In genomic region chr8:111363489-111363888, GRCm38 (mm10) we compare ENCODE assay signal across 20 mouse cellular contexts. TPM values are rescaled to one million over a fixed set of nuclear protein-coding genes. Genes with fewer than 3 reads are reported as not detected.
DNase-seq lines count a peak whose midpoint lies in the region; ATAC-seq lines count a peak whose summit lies in the region.
"Had no signal": no experiment of that assay in that cellular context is flagged by ENCODE, and none has a peak within 500 bp of the region (broad histone marks: within the 10 kb centered on the region; RNA-seq: fewer than 3 reads in every experiment).

No protein-coding gene starts in this region.

- H3K4me1 ChIP-seq in hindbrain, embryonic 16.5 days (ENCODE audit: control insufficient read depth, insufficient read depth, low read depth, low read length), result no peaks in the 10 kb centered on the region
- H3K4me1 ChIP-seq: embryonic facial prominence, embryonic 13.5 days; forebrain, embryonic 12.5 days had no signal

- 81% methylated on average over 8 of the region's 8 CpGs for WGBS in hindbrain, embryonic 16.5 days

- H3K9ac ChIP-seq in hindbrain, embryonic 16.5 days (ENCODE audit: low read depth, low read length), result no peak overlapping the region
- H3K9ac ChIP-seq: embryonic facial prominence, embryonic 13.5 days; forebrain, embryonic 12.5 days; heart, embryonic 12.5 days; hindbrain, embryonic 14.5 days had no signal

- H3K9me3 ChIP-seq in hindbrain, embryonic 16.5 days (ENCODE audit: control insufficient read depth, low read length), result no peaks in the 10 kb centered on the region
- H3K9me3 ChIP-seq: embryonic facial prominence, embryonic 13.5 days; forebrain, embryonic 12.5 days; G1E; hindbrain, embryonic 10.5 days had no signal

- H3K4me2 ChIP-seq in hindbrain, embryonic 16.5 days (ENCODE audit: low read length), result no peak overlapping the region
- H3K4me2 ChIP-seq: embryonic facial prominence, embryonic 13.5 days; forebrain, embryonic 12.5 days; heart, embryonic 12.5 days; hindbrain, embryonic 14.5 days had no signal

- ATAC-seq in hindbrain, embryonic 16.5 days, result no peak
- ATAC-seq: forebrain, embryonic 16.5 days had no signal

- no peaks in the 10 kb centered on the region for H3K36me3 ChIP-seq in hindbrain, embryonic 16.5 days (ENCODE audit: control insufficient read depth, insufficient read depth, low read length)
- H3K36me3 ChIP-seq: embryonic facial prominence, embryonic 13.5 days; forebrain, embryonic 12.5 days; G1E; heart, embryonic 12.5 days; hindbrain, embryonic 10.5 days had no signal

- no peaks in the 10 kb centered on the region for H3K27me3 ChIP-seq in hindbrain, embryonic 16.5 days (replicated peaks; ENCODE audit: control insufficient read depth, insufficient read depth, low read length)

- H3K27ac ChIP-seq in hindbrain, embryonic 16.5 days (ENCODE audit: low read depth, low read length), result no peak overlapping the region
- H3K27ac ChIP-seq: embryonic facial prominence, embryonic 13.5 days; forebrain, embryonic 12.5 days; gastrocnemius, adult 2 months; hindbrain, embryonic 10.5 days; hindbrain, embryonic 14.5 days had no signal

- peak; percentile 13 to 51 for DNase-seq in left cerebral cortex, adult 18-20 months (ENCODE audit: low spot score in 2 of 2)
- no peak for DNase-seq in left cerebral cortex, adult 9 months (ENCODE audit: low spot score in 2 of 2)
- DNase-seq in lung, postnatal 36 days, result peak; percentile 20
- no peak for DNase-seq in lung, postnatal 14 days
- DNase-seq in brain, adult 2 months (ENCODE audit: low read depth, low spot score), result peak; percentile 64
- DNase-seq: adrenal gland, postnatal 10 days; cerebellum, adult 18-20 months; cerebellum, adult 9-11 months; cerebellum, postnatal 36 days; gastrocnemius, adult 2 months; gastrocnemius, postnatal 25 days had no signal

- no peak overlapping the region for H3K4me3 ChIP-seq in hindbrain, embryonic 16.5 days (ENCODE audit: low read length)
- H3K4me3 ChIP-seq: embryonic facial prominence, embryonic 13.5 days; forebrain, embryonic 12.5 days; gastrocnemius, adult 2 months; heart, embryonic 12.5 days; hindbrain, embryonic 10.5 days had no signal

RNA-seq across cellular contexts. Expression of gene Mlkl, which starts 25.5 kb away (rescaled TPM):
- total RNA-seq in left cerebral cortex, adult 18-20 months (2021), result under 1 TPM; 0.37 to 0.86 TPM
- polyA plus RNA-seq in hindbrain, embryonic 16.5 days (2015; fragmentation: Nextera tagmentation; extraction: Ambion mirVana), result 0.35 and 0.50 TPM in 2 replicates
- total RNA-seq: G1E had no signal
- polyA plus RNA-seq: G1E had no signal

RNA-seq across cellular contexts. Expression of gene Fa2h, which starts 30.1 kb away (rescaled TPM):
- total RNA-seq in left cerebral cortex, adult 18-20 months (2021), result 10 to 100 TPM; 12.2 to 14.6 TPM
- 0.85 and 1.5 TPM in 2 replicates for polyA plus RNA-seq in hindbrain, embryonic 16.5 days (2015; fragmentation: Nextera tagmentation; extraction: Ambion mirVana)
- total RNA-seq: granulocyte monocyte progenitor cell, adult 5-6 weeks had no signal
- polyA plus RNA-seq: forebrain, embryonic 12.5 days; forebrain, embryonic 16.5 days; G1E; heart, embryonic 12.5 days had no signal

Comparison
In these comparisons a context has a peak if more than half of its experiments do, and no peak if none do; other contexts are left out.
1. DNase-seq: peak in left cerebral cortex, adult 18-20 months (2 of 2), lung, postnatal 36 days (single experiment) and brain, adult 2 months (single experiment); none in left cerebral cortex, adult 9 months (0 of 2) and lung, postnatal 14 days (single experiment).